Mouse (Mus musculus) liver, embryonic 18 days (tissue): Measurements from ENCODE around the gene Rap2a. TPM values are rescaled to one million over a fixed set of nuclear protein-coding genes. Genes with fewer than 3 reads are reported as not detected.

Experiments used
- polyA plus RNA-seq: library from polyadenylated mRNA; depleted of rRNA; stranded (reverse); fragments of >200 nt; gene quantifications from 2 replicates; pipeline ENCODE4 v1.2.3, GENCODE M21; 2012; rRNA removed

Rap2a gene
- polyA plus RNA-seq, result 3.8 and 3.9 TPM in 2 replicates

GRCm38 (mm10) chr14:120477982-120478568 lies at the start of gene Rap2a:
TSS of gene Rap2a (plus strand) at chr14:120478444.

Other genes with a start within 250 kb of the Rap2a start
- gene Mbnl2, start 202.8 kb upstream of the Rap2a start, polyA plus RNA-seq, result 11.9 and 14.4 TPM in 2 replicates